Mouse (Mus musculus) ES-CJ7 (cell line): Measurements from ENCODE around the gene Rnf141.

Experiments
- DNase-seq: peaks from one replicate; pipeline ENCODE4 v3.0.0; 2011; ENCODE audit warnings: low read depth, low spot score

The Rnf141 gene

GRCm38 (mm10) chr7:110843916-110844874 is at the start of gene Rnf141:
Gene Rnf141 (minus strand): TSS chr7:110844457.
- peak; percentile 95 for DNase-seq

GRCm38 (mm10) chr7:110891501-110891986 is 47.3 kb upstream of the Rnf141 start:
- DNase-seq: no peak

GRCm38 (mm10) chr7:110881746-110882333 is 37.6 kb upstream of the Rnf141 start:
- no peak for DNase-seq

- no peak for DNase-seq
Observed at GRCm38 (mm10) chr7:110878028-110878427, 33.8 kb upstream of the Rnf141 start.

- DNase-seq: no peak
Observed at GRCm38 (mm10) chr7:110876965-110877364, 32.7 kb upstream of the Rnf141 start.

- no peak for DNase-seq
Observed at GRCm38 (mm10) chr7:110868807-110869206, 24.6 kb upstream of the Rnf141 start.

- DNase-seq: peak; percentile 51
Observed at GRCm38 (mm10) chr7:110867116-110867515, 22.9 kb upstream of the Rnf141 start.

- no peak for DNase-seq
Observed at GRCm38 (mm10) chr7:110866021-110866420, 21.8 kb upstream of the Rnf141 start.

- DNase-seq: no peak
Observed at GRCm38 (mm10) chr7:110865570-110865969, 21.3 kb upstream of the Rnf141 start.

GRCm38 (mm10) chr7:110865038-110865437 is 20.8 kb upstream of the Rnf141 start:
- DNase-seq: no peak

- DNase-seq: no peak
Observed at GRCm38 (mm10) chr7:110862751-110863289, 18.6 kb upstream of the Rnf141 start, which contains the start of gene Lyve1. Gene Lyve1 (minus strand): TSS chr7:110863239.

GRCm38 (mm10) chr7:110860129-110860528 is 15.9 kb upstream of the Rnf141 start:
- no peak for DNase-seq

GRCm38 (mm10) chr7:110855604-110856003 is 11.3 kb upstream of the Rnf141 start:
- no peak for DNase-seq

GRCm38 (mm10) chr7:110854927-110855546 is 10.8 kb upstream of the Rnf141 start:
- no peak for DNase-seq

- DNase-seq: no peak
Observed at GRCm38 (mm10) chr7:110854519-110854918, 10.3 kb upstream of the Rnf141 start.

GRCm38 (mm10) chr7:110853611-110854010 is 9.4 kb upstream of the Rnf141 start:
- DNase-seq: no peak

- no peak for DNase-seq
Observed at GRCm38 (mm10) chr7:110851541-110852203, 7.4 kb upstream of the Rnf141 start.

- DNase-seq: no peak
Observed at GRCm38 (mm10) chr7:110848371-110848770, 4.1 kb upstream of the Rnf141 start.

GRCm38 (mm10) chr7:110847321-110847720 is 3.1 kb upstream of the Rnf141 start:
- no peak for DNase-seq

GRCm38 (mm10) chr7:110840332-110840731 is 3.9 kb downstream of the Rnf141 start:
- no peak for DNase-seq

GRCm38 (mm10) chr7:110834522-110834921 is 9.7 kb downstream of the Rnf141 start:
- no peak for DNase-seq
